Mouse (Mus musculus): ENCODE data around the gene Plekha7.
A peak's percentile ranks its signal among the peaks of the same experiment; 100 is the strongest.

The Plekha7 gene

DNA sequence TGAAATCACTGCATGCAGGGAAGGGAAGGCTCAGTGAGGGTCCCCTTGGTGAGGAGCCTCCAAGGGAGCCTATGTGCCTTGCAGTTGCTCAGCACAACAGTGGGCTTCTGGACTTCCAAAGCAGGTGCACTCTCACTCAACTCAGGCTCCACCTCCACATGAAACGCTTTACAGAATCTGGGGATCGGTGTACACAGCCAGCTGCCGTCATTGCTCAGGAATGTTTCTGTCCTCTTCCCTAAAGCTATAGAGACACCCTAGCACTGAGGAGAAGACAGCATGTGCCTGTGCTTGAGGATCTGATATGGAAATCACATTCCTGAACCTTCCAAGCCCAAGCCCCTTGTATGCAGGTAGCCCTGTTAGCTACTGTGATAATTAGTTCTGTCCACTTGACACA lies 120.7 kb downstream of the Plekha7 start:
- DNase-seq (ENCODE audit: low spot score) = no peak

- DNase-seq (ENCODE audit: low spot score) = no peak
Measured at GRCm38 (mm10) chr7:116186847-116187246, 121.3 kb downstream of the Plekha7 start.

- no peak for DNase-seq (ENCODE audit: low spot score)
Measured at GRCm38 (mm10) chr7:116186156-116186555, 122.0 kb downstream of the Plekha7 start.

- DNase-seq (ENCODE audit: low spot score) = peak; percentile 37
Measured at GRCm38 (mm10) chr7:116184358-116185057, 123.7 kb downstream of the Plekha7 start.

DNA sequence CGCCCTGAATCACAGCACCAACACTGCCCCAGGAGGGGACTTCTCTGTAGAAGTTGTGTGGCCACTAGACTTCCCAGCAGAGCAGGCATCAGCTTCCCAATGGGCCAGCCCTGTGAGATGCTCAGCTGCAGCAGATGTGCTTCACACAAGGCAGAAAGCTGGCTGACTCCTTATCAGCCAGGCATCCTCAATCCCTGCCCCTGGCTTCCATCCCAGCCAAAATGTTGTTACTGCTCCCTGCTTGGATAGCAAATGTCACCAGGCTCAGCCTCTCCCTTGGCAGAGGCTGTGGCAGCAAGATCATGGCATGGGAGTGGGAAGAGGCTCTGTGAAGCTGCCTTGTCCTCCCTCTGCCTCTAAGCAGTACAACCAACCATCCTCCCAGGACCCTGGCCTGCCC lies 125.7 kb downstream of the Plekha7 start:
- no peak for DNase-seq (ENCODE audit: low spot score)

- no peak for DNase-seq (ENCODE audit: low spot score)
Measured at GRCm38 (mm10) chr7:116181444-116181946, 126.7 kb downstream of the Plekha7 start.

DNA sequence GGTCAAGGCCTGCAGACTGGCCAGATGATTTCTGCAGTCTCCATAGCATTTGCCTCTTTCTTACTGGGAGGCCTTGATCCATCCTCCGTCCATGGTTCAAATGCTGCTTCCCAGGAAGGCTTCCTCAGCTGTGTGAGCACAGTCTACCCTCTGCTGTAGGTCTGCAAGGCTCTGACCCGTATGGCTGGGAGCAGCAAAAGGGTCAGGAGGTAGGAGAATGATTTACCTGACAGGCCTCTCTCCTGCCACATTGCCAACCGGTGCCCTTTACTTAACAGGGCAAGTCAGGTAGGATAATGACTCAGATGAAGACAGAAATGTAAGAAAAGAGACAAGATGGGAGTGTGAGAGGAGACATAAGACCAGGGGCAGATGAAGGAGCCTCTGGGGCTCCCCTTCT lies 129.3 kb downstream of the Plekha7 start:
- no peak for DNase-seq (ENCODE audit: low spot score)

DNA sequence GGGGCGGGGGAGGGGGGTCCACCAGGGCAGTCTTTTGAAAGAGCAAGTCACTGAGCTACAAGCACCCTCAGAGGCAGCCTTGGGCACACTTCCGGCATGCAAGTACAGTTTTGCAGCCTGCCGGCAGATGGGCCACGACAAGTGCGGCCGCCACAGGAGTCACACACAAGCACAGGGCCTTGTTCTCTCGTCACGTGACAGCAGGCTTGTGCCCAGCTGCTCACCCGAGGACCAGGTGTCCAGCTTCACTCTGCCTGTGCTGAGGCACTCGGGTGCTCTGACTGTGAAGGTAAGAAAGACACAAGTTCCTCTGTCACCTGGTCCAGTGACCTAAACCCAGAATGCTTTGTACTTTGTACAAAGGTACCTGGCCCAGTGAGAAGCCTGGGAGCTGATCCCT lies 135.4 kb downstream of the Plekha7 start:
- DNase-seq (ENCODE audit: low spot score) = no peak

GRCm38 (mm10) chr7:116169426-116169825 lies 138.8 kb downstream of the Plekha7 start:
- DNase-seq (ENCODE audit: low spot score) = no peak

DNA sequence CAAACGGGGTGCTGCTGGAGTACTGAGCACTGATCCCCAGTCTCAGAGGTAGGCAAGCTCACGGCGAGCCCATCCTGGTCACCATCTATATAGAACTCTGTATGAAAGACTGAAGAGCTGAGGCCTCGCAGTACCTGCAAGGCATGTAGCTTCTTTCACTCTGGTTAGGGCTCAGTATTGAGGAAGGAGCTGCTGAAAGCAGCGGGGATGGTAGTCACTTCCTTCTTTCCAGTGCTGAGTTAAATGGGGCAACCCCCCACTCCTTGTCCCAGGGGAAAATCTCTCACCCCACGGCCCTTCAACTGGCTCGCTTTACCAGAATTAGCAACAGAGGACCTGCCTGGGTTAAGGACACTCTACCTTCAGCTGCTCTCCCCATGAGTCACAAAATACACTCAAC lies 140.0 kb downstream of the Plekha7 start:
- DNase-seq (ENCODE audit: low spot score) = no peak

DNA sequence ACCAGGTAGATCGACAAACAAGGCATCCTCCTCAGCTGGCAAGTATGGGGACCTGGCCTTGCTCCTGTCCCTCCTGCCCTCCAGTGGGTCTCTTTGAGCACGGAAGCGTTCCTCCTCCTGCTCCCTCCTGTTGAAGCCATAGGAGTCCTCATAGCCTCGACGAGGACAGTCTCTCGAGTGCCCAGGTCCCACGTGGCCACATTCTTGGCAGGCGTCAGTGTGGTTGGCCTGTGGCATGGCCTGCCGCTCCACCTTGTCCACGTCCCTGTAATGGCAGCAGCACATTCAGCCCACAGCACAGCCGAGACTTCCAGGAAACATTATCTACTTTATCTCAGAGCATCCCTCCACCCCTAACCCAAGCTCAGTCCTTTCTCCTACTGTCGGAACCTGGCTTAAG lies 143.9 kb downstream of the Plekha7 start:
- DNase-seq (ENCODE audit: low spot score) = no peak

DNA sequence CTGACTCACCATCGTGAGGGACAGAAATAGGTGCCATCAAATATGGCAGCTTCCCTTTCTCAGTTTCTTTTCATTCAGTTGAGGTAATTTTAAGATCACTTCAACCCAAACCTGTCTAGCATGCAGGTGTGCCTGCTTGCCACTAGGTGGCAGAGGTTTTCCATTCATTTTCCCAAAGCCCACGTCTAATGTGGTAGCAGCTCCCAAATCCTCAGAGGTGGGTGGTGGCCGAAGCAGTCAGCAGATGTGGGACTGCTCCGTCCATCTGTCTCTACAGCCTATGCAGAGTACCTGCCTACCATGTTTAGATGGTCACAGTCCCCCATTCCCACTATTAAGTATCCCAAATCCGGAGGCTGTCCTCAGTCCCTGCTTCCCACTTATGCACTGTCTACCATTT lies 146.6 kb downstream of the Plekha7 start:
- peak; percentile 35 for DNase-seq (ENCODE audit: low spot score)

DNA sequence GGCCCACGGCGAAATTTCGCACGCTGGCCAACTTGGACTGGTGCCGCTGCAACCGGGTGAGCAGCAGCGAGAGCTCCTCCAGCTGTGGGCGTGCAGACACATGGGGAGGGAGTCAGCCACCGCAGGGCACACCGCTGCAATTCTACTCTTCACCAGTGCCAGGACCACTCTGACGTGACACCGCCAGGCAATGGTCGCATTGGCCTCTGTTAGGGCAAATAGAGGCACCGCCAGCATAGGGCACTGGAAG lies 151.4 kb downstream of the Plekha7 start:
- DNase-seq (ENCODE audit: low spot score) = no peak

GRCm38 (mm10) chr7:116156072-116156893 lies 151.9 kb downstream of the Plekha7 start:
- DNase-seq (ENCODE audit: low spot score) = no peak

- DNase-seq (ENCODE audit: low spot score) = no peak
Measured at GRCm38 (mm10) chr7:116153781-116154368, 154.3 kb downstream of the Plekha7 start.

- DNase-seq (ENCODE audit: low spot score) = no peak
Measured at GRCm38 (mm10) chr7:116149568-116149967, 158.6 kb downstream of the Plekha7 start.

GRCm38 (mm10) chr7:116147114-116147513 lies 161.1 kb downstream of the Plekha7 start:
- no peak for DNase-seq (ENCODE audit: low spot score)

- peak; percentile 58 for DNase-seq (ENCODE audit: low spot score)
Measured at GRCm38 (mm10) chr7:116145030-116145429, 163.1 kb downstream of the Plekha7 start.

DNA sequence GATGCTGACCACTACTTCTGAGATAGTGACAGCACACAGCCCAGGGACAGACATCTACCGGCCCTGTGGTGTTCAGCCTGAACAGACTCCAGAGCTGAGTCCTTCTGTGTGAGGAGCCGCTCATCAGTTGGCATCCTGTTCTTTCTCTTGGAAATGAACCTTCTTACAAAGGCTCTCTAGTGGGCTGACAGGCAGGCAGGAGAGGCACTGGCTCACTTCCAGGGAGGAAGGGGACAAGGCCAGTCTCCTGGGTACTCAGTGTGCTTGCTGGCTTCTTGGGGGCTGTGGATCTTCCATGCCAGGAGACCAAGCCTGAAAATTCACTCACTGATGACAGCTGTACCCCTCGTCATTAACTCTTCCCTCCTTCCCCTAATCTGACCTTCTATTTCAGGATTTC lies 170.5 kb downstream of the Plekha7 start:
- DNase-seq (ENCODE audit: low spot score) = no peak

- DNase-seq (ENCODE audit: low spot score) = no peak
Measured at GRCm38 (mm10) chr7:116137149-116137548, 171.0 kb downstream of the Plekha7 start.

GRCm38 (mm10) chr7:116134413-116135292 lies 173.5 kb downstream of the Plekha7 start:
- no peak for DNase-seq (ENCODE audit: low spot score)

- DNase-seq (ENCODE audit: low spot score) = peak; percentile 70
Measured at GRCm38 (mm10) chr7:116132078-116132477, 176.1 kb downstream of the Plekha7 start.

Data from yolk sac, embryonic 10.5 days (tissue).